Mouse (Mus musculus) midbrain, embryonic 14.5 days (tissue): ENCODE measurements at regions not wholly inside any gene's neighbourhood (a gene's known extent, or its start where the extent isn't known, plus 50 kb on each side); places are given as distances from the start of the nearest gene placed in this dataset.

Experiments used
- ATAC-seq: fragments of 200-750 bp; cut with Nextera tagmentation; 2 replicates; pipeline ENCODE4 v1.8.0; 2017; ENCODE audit warnings: moderate number of reproducible peaks, moderate library complexity; ENCODE audit not compliant: low FRiP score, low TSS enrichment
- DNase-seq: peaks from one replicate; pipeline ENCODE4 v3.0.0-alpha.2; 2015
- H3K27ac ChIP-seq: fragments of 300-500 bp; sonication (generic); replicated peaks from 2 replicates; pipeline ENCODE4 v1.5.1; 2014; ENCODE audit warnings: mild to moderate bottlenecking, low read depth, low read length, moderate library complexity
- H3K27me3 ChIP-seq: fragments of 300-500 bp; sonication (generic); 2 replicates; pipeline ENCODE4 v1.6.1; 2014; ENCODE audit warnings: low read length, control low read depth, mixed read lengths; ENCODE audit not compliant: control insufficient read depth, insufficient read depth
- H3K36me3 ChIP-seq: fragments of 300-500 bp; sonication (generic); 2 replicates; pipeline ENCODE4 v1.6.1; 2014; ENCODE audit warnings: low read length, control low read depth; ENCODE audit not compliant: control insufficient read depth, insufficient read depth
- H3K4me1 ChIP-seq: fragments of 300-500 bp; sonication (generic); 2 replicates; pipeline ENCODE4 v1.6.1; 2014; ENCODE audit warnings: mild to moderate bottlenecking, antibody characterized with exemption, low read length, control low read depth; ENCODE audit not compliant: control insufficient read depth, insufficient read depth
- H3K4me2 ChIP-seq: fragments of 300-500 bp; sonication (generic); 2 replicates; pipeline ENCODE4 v1.6.1; 2014; ENCODE audit warnings: mild to moderate bottlenecking, low read length, moderate library complexity
- H3K4me3 ChIP-seq: fragments of 300-500 bp; sonication (generic); replicated peaks from 2 replicates; pipeline ENCODE4 v1.5.1; 2014; ENCODE audit warnings: low read depth, low read length
- H3K9ac ChIP-seq: fragments of 300-500 bp; sonication (generic); replicated peaks from 2 replicates; pipeline ENCODE4 v1.6.1; 2014; ENCODE audit warnings: mild to moderate bottlenecking, low read length, moderate library complexity
- H3K9me3 ChIP-seq: fragments of 300-500 bp; sonication (generic); 2 replicates; pipeline ENCODE4 v1.6.1; 2016; ENCODE audit warnings: low read length, control low read depth, mixed read lengths; ENCODE audit not compliant: control insufficient read depth
- WGBS: fragments of 180-500 bp; shearing (Covaris S2); extraction: QIAGEN DNeasy Blood & Tissue Kit; methylation state at CpG from one replicate; pipeline ENCODE4 v1.1.7; 2014; 5-methylcytosine and 5-hydroxymethylcytosine counted together

DNA sequence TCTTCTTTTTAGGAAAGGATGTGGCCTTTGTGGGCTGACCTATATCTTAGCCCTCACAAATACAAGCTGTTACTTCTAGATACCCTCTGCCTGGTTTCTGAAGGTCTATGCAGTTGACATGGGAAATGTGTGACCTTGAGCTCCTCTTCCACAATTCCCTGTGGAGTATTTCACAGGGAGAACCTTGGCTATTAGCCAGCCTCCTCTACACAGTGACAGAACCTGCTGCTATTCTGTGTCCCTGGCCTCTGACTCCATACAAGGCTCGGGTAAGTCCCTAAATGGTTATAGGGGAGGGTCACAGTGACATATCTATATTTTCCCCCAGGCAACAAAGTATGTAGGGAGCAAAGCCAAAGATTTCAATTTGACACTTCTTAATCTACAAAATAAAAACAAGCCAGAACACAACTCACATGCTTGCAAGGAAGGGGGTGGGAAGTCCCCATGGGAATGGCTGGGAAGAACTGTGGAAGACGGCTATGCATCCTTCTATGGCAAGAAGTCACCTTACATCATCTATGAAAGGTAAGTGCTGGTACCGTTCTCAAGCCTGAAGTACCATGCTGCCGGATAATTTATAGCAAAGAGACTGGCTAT lies 221.2 kb upstream of the Id2 start:
- H3K36me3 ChIP-seq = no peaks in the 10 kb centered on the region
- H3K27me3 ChIP-seq = no peaks in the 10 kb centered on the region
- no peak overlapping the region for H3K4me3 ChIP-seq
- no peak for DNase-seq
- ATAC-seq = no peak
- 77% methylated on average over 4 of the region's 4 CpGs for WGBS
- no peak overlapping the region for H3K9ac ChIP-seq
- no peak overlapping the region for H3K4me2 ChIP-seq
- no peaks in the 10 kb centered on the region for H3K4me1 ChIP-seq
- no peaks in the 10 kb centered on the region for H3K9me3 ChIP-seq
- no peak overlapping the region for H3K27ac ChIP-seq

DNA sequence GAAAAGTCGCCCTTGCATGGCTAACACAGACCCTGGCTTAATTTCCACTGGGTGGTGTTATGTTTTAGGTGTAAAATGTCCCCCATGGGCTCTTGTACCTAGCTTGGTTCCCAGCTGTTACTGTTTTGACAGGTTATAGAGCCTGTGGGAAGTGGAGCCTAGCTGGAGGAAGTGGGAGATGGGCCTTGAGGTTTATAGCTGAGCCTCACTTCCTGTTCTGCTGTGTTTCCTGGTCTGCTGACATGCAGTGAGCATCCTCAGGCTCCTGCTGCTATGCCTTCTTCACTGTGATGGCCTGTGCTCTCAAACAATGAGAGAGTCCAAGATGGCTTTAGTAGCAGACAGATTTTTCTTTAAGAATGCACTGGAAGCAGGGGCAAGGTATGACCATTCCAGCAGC lies 219.0 kb upstream of the Id2 start:
- H3K4me2 ChIP-seq = no peak overlapping the region
- DNase-seq (no peak), ATAC-seq (no peak)
- H3K4me3 ChIP-seq = no peak overlapping the region
- H3K27ac ChIP-seq = no peak overlapping the region
- no peak overlapping the region for H3K9ac ChIP-seq
- no peaks in the 10 kb centered on the region for H3K4me1 ChIP-seq
- H3K9me3 ChIP-seq = no peaks in the 10 kb centered on the region
- H3K27me3 ChIP-seq = no peaks in the 10 kb centered on the region
- 88% methylated on average over 1 of the region's 1 CpGs for WGBS
- no peaks in the 10 kb centered on the region for H3K36me3 ChIP-seq

DNA sequence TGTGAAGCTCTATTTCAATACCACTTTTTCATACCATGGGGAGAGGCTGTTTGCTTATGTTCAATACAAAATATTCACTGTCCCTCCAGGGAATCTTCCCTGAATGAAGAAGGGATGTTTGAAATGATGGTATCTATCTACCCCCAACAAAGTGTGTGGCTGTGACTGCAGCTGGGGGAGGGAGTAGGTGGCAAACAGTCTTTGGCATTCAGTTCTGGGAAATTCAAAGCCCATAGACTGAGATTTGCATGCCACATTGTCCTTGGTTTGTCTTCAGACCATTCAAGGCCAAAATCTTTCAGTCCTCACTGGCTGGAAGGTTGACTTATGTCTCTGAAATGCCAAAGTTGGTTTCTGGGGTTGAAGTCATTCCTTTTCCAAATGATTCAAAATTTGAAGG lies 216.3 kb upstream of the Id2 start:
- H3K9me3 ChIP-seq = no peaks in the 10 kb centered on the region
- no peak overlapping the region for H3K9ac ChIP-seq
- H3K27ac ChIP-seq = no peak overlapping the region
- DNase-seq (no peak), ATAC-seq (no peak)
- H3K4me1 ChIP-seq = no peaks in the 10 kb centered on the region
- no peaks in the 10 kb centered on the region for H3K27me3 ChIP-seq
- H3K4me2 ChIP-seq = no peak overlapping the region
- no peak overlapping the region for H3K4me3 ChIP-seq
- H3K36me3 ChIP-seq = no peaks in the 10 kb centered on the region

DNA sequence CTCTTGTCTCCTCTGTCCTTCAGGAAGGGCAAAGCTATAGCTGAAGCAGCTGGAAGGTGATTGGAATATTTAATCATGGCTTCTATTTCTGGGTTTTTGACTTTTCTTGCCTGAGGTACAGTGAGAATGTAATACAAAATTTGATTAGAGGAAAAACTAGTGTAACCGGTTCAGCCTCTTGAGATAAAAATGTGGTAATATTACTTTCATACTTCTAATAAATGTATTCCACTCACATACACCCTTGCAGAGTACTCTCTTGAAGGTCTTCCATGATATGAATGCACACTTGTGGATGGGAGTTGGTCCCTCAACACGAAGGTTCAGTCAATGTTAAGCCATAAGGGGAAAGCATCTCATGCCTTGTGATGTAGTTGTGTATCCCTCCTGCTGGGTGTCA lies 215.4 kb upstream of the Id2 start:
- Histone ChIP-seq H3K9ac (no peak overlapping the region), H3K9me3 (no peaks in the 10 kb centered on the region), H3K27ac (no peak overlapping the region), H3K4me2 (no peak overlapping the region), H3K36me3 (no peaks in the 10 kb centered on the region), H3K4me1 (no peaks in the 10 kb centered on the region), H3K4me3 (no peak overlapping the region), H3K27me3 (no peaks in the 10 kb centered on the region)
- ATAC-seq (no peak), DNase-seq (no peak)
- 89% methylated on average over 2 of the region's 2 CpGs for WGBS

DNA sequence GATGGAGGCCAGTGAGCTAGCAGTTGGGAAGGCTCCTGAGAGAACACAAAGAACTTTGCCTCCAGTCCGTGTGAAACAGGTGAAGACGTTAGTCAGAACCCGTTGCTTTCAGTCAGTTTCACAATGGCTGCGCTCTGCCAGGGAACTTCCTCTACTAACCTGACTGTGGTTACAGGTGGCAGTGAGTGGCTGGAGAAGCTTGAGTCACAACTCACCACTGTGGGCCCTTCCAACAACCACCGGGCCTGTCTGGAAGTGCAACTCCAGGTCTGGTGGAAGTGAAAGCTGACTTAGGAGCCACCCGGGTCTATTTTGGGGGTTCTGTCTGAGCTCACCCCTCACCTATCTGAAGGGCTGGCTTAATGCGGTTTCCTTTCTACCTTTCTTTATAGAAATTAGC lies 214.8 kb upstream of the Id2 start:
- ATAC-seq = no peak
- 94% methylated on average over 7 of the region's 7 CpGs for WGBS

DNA sequence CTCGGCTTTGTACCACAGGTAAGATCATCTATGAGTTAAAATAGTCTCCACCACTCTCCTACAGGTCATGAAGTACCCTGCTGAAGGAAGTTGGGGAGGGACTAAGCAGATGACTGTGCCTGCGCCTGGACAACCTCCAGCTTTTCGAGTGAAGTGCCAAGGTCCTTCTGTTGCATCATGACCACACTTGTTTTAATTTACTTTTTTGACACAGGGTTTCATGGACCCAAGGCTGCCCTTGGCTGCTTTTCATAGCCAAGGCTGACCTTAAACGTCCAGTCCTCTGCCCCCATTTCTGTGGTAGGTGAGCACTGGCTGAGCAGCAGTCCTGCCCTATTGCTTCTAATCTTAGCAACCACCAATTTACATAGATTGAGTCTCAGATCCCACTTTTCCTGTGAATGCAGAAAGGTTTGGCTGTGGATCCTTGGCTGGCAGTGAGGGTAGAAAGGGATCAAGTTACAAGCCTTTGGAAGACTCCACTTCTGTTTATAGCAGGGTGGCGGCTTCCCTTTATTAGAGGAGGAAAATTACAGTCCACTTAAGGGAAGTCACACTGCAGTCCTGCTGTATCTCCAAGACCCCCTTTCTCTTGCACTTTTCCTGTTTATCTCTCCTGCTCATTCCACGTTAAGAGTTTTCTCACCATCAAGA lies 213.5 kb upstream of the Id2 start:
- ATAC-seq = no peak
- no peak for DNase-seq
- H3K27ac ChIP-seq = no peak overlapping the region
- no peak overlapping the region for H3K9ac ChIP-seq
- no peaks in the 10 kb centered on the region for H3K4me1 ChIP-seq
- no peaks in the 10 kb centered on the region for H3K9me3 ChIP-seq
- WGBS = 73% methylated on average over 6 of the region's 6 CpGs
- no peak overlapping the region for H3K4me3 ChIP-seq
- no peaks in the 10 kb centered on the region for H3K36me3 ChIP-seq
- H3K27me3 ChIP-seq = no peaks in the 10 kb centered on the region
- H3K4me2 ChIP-seq = no peak overlapping the region

More for the DNA sequence above, 214.8 kb upstream of the Id2 start:
- H3K27ac ChIP-seq = no peak overlapping the region
- H3K4me3 ChIP-seq = no peak overlapping the region
- H3K27me3 ChIP-seq = no peaks in the 10 kb centered on the region
- DNase-seq = no peak
- H3K9me3 ChIP-seq = no peaks in the 10 kb centered on the region
- H3K36me3 ChIP-seq = no peaks in the 10 kb centered on the region
- H3K4me2 ChIP-seq = no peak overlapping the region
- no peak overlapping the region for H3K9ac ChIP-seq
- H3K4me1 ChIP-seq = no peaks in the 10 kb centered on the region

DNA sequence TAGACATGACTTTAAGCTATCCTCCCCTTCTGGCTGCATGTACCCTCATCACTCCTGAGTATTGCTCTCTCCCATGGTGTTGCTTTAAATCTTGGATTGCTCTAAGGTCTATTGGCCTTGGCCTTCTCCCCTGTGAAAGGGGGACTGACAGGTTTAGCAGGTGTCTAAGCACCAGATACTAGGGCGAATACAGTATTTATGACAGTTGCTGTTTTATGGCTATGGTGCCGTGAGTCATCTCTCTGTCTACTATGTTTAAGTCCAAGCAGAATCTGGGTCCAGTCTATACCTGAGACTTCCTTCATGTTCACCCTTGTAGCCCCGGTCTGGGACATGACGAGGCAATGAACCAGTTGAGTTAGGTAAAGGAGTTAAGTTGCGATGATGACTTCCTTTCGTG lies 212.3 kb upstream of the Id2 start:
- H3K27ac ChIP-seq = no peak overlapping the region
- no peaks in the 10 kb centered on the region for H3K9me3 ChIP-seq
- H3K4me2 ChIP-seq = no peak overlapping the region
- peaks cover 7% of the 10 kb centered on the region; the same call in 1 of the 2 replicates for H3K4me1 ChIP-seq
- no peaks in the 10 kb centered on the region for H3K36me3 ChIP-seq
- no peak overlapping the region for H3K9ac ChIP-seq
- DNase-seq (no peak), ATAC-seq (no peak)
- H3K27me3 ChIP-seq = no peaks in the 10 kb centered on the region
- no peak overlapping the region for H3K4me3 ChIP-seq
- 95% methylated on average over 6 of the region's 6 CpGs for WGBS

DNA sequence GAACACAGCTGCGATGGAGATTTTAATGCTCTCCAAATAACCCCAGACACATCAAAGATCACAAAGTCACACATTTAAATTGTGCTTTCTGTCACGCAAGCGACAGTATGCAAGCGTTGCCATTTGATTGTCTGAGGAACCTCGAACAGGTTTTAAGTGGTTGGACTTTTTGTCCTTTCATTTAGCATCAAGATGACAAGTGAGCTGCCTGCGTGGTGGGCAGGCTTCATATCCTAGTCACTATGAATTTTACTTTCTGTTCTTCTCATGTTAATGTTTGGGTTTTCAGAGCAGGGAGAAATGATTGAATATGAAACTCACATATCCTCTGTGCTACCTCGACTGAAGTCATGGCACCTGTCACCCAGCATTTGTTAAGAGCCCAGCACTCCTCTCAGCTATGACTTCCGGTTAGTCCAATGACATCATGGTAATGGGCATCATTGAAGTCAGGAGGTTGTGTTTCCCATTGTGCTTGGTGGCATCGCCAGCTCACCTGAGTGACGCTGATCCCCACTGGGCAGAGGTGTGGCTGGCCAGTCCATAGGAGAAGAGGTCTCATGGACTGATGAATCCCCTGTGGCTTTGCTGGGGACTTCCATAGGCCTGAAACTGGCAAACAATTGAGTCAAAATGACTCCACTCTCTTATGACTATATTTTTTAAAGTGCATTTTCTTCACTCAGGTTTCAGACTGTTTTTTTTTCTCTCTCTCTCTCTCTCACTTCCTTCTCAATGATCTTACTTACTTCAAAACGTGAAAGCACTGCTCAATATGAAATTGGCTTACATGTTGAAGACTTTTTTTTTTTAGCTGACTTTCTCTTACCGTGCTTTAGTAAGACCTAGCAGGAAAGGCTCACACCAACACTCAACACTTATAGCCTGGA lies 209.1 kb upstream of the Id2 start:
- peaks cover 7% of the 10 kb centered on the region for H3K4me1 ChIP-seq
- WGBS = 82% methylated on average over 12 of the region's 12 CpGs
- no peaks in the 10 kb centered on the region for H3K36me3 ChIP-seq
- no peaks in the 10 kb centered on the region for H3K27me3 ChIP-seq
- H3K27ac ChIP-seq = no peak overlapping the region
- DNase-seq (no peak), ATAC-seq (no peak)
- H3K9ac ChIP-seq = no peak overlapping the region
- H3K4me2 ChIP-seq = no peak overlapping the region
- no peak overlapping the region for H3K4me3 ChIP-seq
- H3K9me3 ChIP-seq = no peaks in the 10 kb centered on the region
